Mouse (Mus musculus) large intestine, adult 2 months (tissue): ENCODE data around the gene Slx4ip. TPM values are rescaled to one million over a fixed set of nuclear protein-coding genes. Genes with fewer than 3 reads are reported as not detected.

Experiments used
- DNase-seq: peaks from one replicate; pipeline ENCODE4 v3.0.0-alpha.2; 2012; ENCODE audit warnings: low read depth, low spot score
- WGBS: fragments of 180-500 bp; shearing (Covaris S2); methylation state at CpG from one replicate; pipeline ENCODE4 v1.1.7; 2018; 5-methylcytosine and 5-hydroxymethylcytosine counted together
- polyA plus RNA-seq: library from polyadenylated mRNA; depleted of rRNA; stranded (reverse); fragments of >200 nt; gene quantifications from 2 replicates; pipeline ENCODE4 v1.2.3, GENCODE M21; 2012

Gene Slx4ip
- polyA plus RNA-seq, 1 experiment, result 0.98 TPM

GRCm38 (mm10) chr2:136938249-136938648 is 47.2 kb downstream of the Slx4ip start:
- 77% methylated on average over 1 of the region's 1 CpGs for WGBS
- DNase-seq, result no peak

GRCm38 (mm10) chr2:136946297-136946696 is 55.3 kb downstream of the Slx4ip start:
- 36% methylated on average over 5 of the region's 5 CpGs for WGBS
- DNase-seq, result no peak

GRCm38 (mm10) chr2:136947500-136947899 is 56.5 kb downstream of the Slx4ip start:
- WGBS, result 55% methylated on average over 4 of the region's 4 CpGs

GRCm38 (mm10) chr2:136947937-136948336 is 56.9 kb downstream of the Slx4ip start:
- 3% methylated on average over 5 of the region's 5 CpGs for WGBS
- DNase-seq, result no peak

More at GRCm38 (mm10) chr2:136947500-136947899, 56.5 kb downstream of the Slx4ip start:
- no peak for DNase-seq

GRCm38 (mm10) chr2:136952238-136952637 is 61.2 kb downstream of the Slx4ip start:
- DNase-seq, result no peak
- 13% methylated on average over 1 of the region's 1 CpGs for WGBS

GRCm38 (mm10) chr2:136955726-136956571 is 64.9 kb downstream of the Slx4ip start:
- DNase-seq, result no peak
- 66% methylated on average over 9 of the region's 9 CpGs for WGBS

GRCm38 (mm10) chr2:136958697-136959096 is 67.7 kb downstream of the Slx4ip start:
- DNase-seq, result no peak
- WGBS, result 75% methylated on average over 3 of the region's 3 CpGs

- 43% methylated on average over 1 of the region's 1 CpGs for WGBS
- no peak for DNase-seq
Measured at GRCm38 (mm10) chr2:136975774-136976173, 84.8 kb downstream of the Slx4ip start.

GRCm38 (mm10) chr2:136979056-136979772 is 88.2 kb downstream of the Slx4ip start:
- DNase-seq, result no peak
- WGBS, result 59% methylated on average over 6 of the region's 6 CpGs

- WGBS, result 79% methylated on average over 10 of the region's 10 CpGs
- DNase-seq, result no peak
Measured at GRCm38 (mm10) chr2:136981062-136981879, 90.3 kb downstream of the Slx4ip start.

GRCm38 (mm10) chr2:136983959-136984358 is 92.9 kb downstream of the Slx4ip start:
- no peak for DNase-seq
- 85% methylated on average over 2 of the region's 2 CpGs for WGBS

- 74% methylated on average over 6 of the region's 6 CpGs for WGBS
- DNase-seq, result no peak
Measured at GRCm38 (mm10) chr2:136985998-136986730, 95.1 kb downstream of the Slx4ip start.

GRCm38 (mm10) chr2:136993116-136993515 is 102.1 kb downstream of the Slx4ip start:
- no peak for DNase-seq
- WGBS, result 94% methylated on average over 3 of the region's 3 CpGs

- DNase-seq, result no peak
Measured at GRCm38 (mm10) chr2:136997104-136997503, 106.1 kb downstream of the Slx4ip start.

GRCm38 (mm10) chr2:137002031-137002430 is 111.0 kb downstream of the Slx4ip start:
- 97% methylated on average over 1 of the region's 1 CpGs for WGBS
- DNase-seq, result no peak

GRCm38 (mm10) chr2:137006656-137007055 is 115.6 kb downstream of the Slx4ip start:
- WGBS, result 77% methylated on average over 1 of the region's 1 CpGs
- DNase-seq, result no peak

GRCm38 (mm10) chr2:137011980-137012379 is 121.0 kb downstream of the Slx4ip start:
- no peak for DNase-seq
- WGBS, result 47% methylated on average over 1 of the region's 1 CpGs

GRCm38 (mm10) chr2:137013151-137013550 is 122.1 kb downstream of the Slx4ip start:
- no peak for DNase-seq
- WGBS, result 73% methylated on average over 3 of the region's 3 CpGs

- WGBS, result 76% methylated on average over 4 of the region's 4 CpGs
- no peak for DNase-seq
Measured at GRCm38 (mm10) chr2:137013811-137014350, 122.9 kb downstream of the Slx4ip start.
